Mouse (Mus musculus): ENCODE results near the gene Shld1. TPM values are rescaled to one million over a fixed set of nuclear protein-coding genes. Genes with fewer than 3 reads are reported as not detected.

Shld1 gene
- total and polyA plus RNA-seq, 3 experiments = 8.0 to 8.8 TPM; not detected in 1

GRCm38 (mm10) chr2:132669091-132669490 is 17.6 kb upstream of the Shld1 start:
- H3K4me1 ChIP-seq (ENCODE audit: control insufficient read depth in 1 of 2, insufficient read depth in 2 of 2, low read length in 2 of 2) = no peaks in the 10 kb centered on the region
- no peak overlapping the region for H3K9ac ChIP-seq (ENCODE audit: control insufficient read depth, low read depth, low read length, poor library complexity, severe bottlenecking)
- no peak for TF ChIP-seq MYC (IDR thresholded peaks at IDR 0.05; ENCODE audit: low read depth, low read length)
- no peak for TF ChIP-seq HCFC1 (IDR thresholded peaks at IDR 0.05; ENCODE audit: low read depth, low read length)
- TF ChIP-seq ZMIZ1 (IDR thresholded peaks at IDR 0.05; ENCODE audit: low read depth, low read length) = no peak
- TF ChIP-seq MAZ (IDR thresholded peaks at IDR 0.05; ENCODE audit: low read depth, low read length) = no peak
- no peak for TF ChIP-seq ETS1 (IDR thresholded peaks at IDR 0.05; ENCODE audit: low read depth, low read length)
- TF ChIP-seq MEF2A (IDR thresholded peaks at IDR 0.05; ENCODE audit: extremely low read depth, insufficient replicate concordance, low read depth, low read length, poor library complexity, severe bottlenecking) = no peak
- TF ChIP-seq TCF12 (IDR thresholded peaks at IDR 0.05; ENCODE audit: low read depth, low read length) = no peak
- TF ChIP-seq POLR2AphosphoS5 (IDR thresholded peaks at IDR 0.05; ENCODE audit: borderline replicate concordance, low read depth, low read length) = no peak
- no peak for TF ChIP-seq RAD21 (IDR thresholded peaks at IDR 0.05; ENCODE audit: low read depth, low read length)
- TF ChIP-seq RCOR1 (IDR thresholded peaks at IDR 0.05; ENCODE audit: low read depth, low read length) = no peak
- TF ChIP-seq ZKSCAN1 (IDR thresholded peaks at IDR 0.05; ENCODE audit: low read depth, low read length) = no peak
- TF ChIP-seq GABPA (IDR thresholded peaks at IDR 0.05; ENCODE audit: low read depth, low read length) = no peak
- no peak for TF ChIP-seq NRF1 (IDR thresholded peaks at IDR 0.05; ENCODE audit: insufficient read depth, low read depth, low read length, poor library complexity, severe bottlenecking)
- no peaks in the 10 kb centered on the region for H3K36me3 ChIP-seq (ENCODE audit: control insufficient read depth in 1 of 2, insufficient read depth in 2 of 2, low read length in 2 of 2)
- no peak overlapping the region for H3K4me3 ChIP-seq (ENCODE audit: control insufficient read depth in 1 of 2, insufficient read depth in 1 of 2, low read depth in 2 of 2, low read length in 2 of 2)
- no peaks in the 10 kb centered on the region for H3K27me3 ChIP-seq (ENCODE audit: control insufficient read depth in 1 of 2, insufficient read depth in 2 of 2, low read length in 2 of 2)
- H3K79me2 ChIP-seq (ENCODE audit: control insufficient read depth, insufficient read depth, low read length, poor library complexity) = no peaks in the 10 kb centered on the region
- no peak for DNase-seq (ENCODE audit: low read depth, low spot score)
- no peak overlapping the region for H3K27ac ChIP-seq (ENCODE audit: control insufficient read depth, low read depth, low read length)
- H3K9me3 ChIP-seq (replicated peaks; ENCODE audit: insufficient read depth, low read length) = no peaks in the 10 kb centered on the region

DNA sequence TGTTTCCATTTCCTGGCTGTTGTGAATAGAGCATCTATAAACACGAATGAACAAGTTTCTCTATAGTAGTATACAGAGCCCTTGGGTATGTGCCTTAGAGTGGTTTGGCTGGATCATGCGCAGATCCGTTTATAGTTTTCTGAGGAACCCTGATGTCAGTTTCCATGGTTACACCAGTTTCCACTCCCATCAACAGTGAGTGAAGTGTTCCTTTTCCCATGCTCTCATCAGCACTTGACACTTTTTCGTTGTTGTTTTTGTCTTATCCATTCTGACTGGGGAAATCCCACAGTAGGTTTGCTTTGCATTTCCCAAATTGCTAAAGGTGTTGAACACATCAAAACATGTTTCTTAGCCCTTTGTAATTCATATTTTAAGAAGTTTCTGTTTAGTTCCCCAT is 16.4 kb upstream of the Shld1 start:
- Histone ChIP-seq H3K27me3 (ENCODE audit: control insufficient read depth in 1 of 2, insufficient read depth in 2 of 2, low read length in 2 of 2) (no peaks in the 10 kb centered on the region), H3K36me3 (ENCODE audit: control insufficient read depth in 1 of 2, insufficient read depth in 2 of 2, low read length in 2 of 2) (no peaks in the 10 kb centered on the region), H3K9me3 (replicated peaks; ENCODE audit: insufficient read depth, low read length) (no peaks in the 10 kb centered on the region), H3K9ac (ENCODE audit: control insufficient read depth, low read depth, low read length, poor library complexity, severe bottlenecking) (no peak overlapping the region), H3K4me3 (ENCODE audit: control insufficient read depth in 1 of 2, insufficient read depth in 1 of 2, low read depth in 2 of 2, low read length in 2 of 2) (no peak overlapping the region), H3K4me1 (ENCODE audit: control insufficient read depth in 1 of 2, insufficient read depth in 2 of 2, low read length in 2 of 2) (no peaks in the 10 kb centered on the region), H3K27ac (ENCODE audit: control insufficient read depth, low read depth, low read length) (no peak overlapping the region), H3K79me2 (ENCODE audit: control insufficient read depth, insufficient read depth, low read length, poor library complexity) (no peaks in the 10 kb centered on the region)
- TF ChIP-seq TCF12 (IDR thresholded peaks at IDR 0.05; ENCODE audit: low read depth, low read length) (no peak), EP300 (IDR thresholded peaks at IDR 0.05; ENCODE audit: low read depth in 1 of 2, low read length in 2 of 2) (no peak), UBTF (IDR thresholded peaks at IDR 0.05; ENCODE audit: borderline replicate concordance, insufficient read depth, low read depth, low read length) (no peak), USF2 (IDR thresholded peaks at IDR 0.05; ENCODE audit: borderline replicate concordance in 1 of 2, insufficient read depth in 1 of 2, low read depth in 1 of 2, low read length in 2 of 2) (no peak), SIN3A (IDR thresholded peaks at IDR 0.05; ENCODE audit: low read length) (no peak), BHLHE40 (IDR thresholded peaks at IDR 0.05; ENCODE audit: borderline replicate concordance, low read depth, low read length) (no peak), MXI1 (IDR thresholded peaks at IDR 0.05; ENCODE audit: low read depth, low read length) (no peak), HCFC1 (IDR thresholded peaks at IDR 0.05; ENCODE audit: low read depth, low read length) (no peak), ZNF384 (IDR thresholded peaks at IDR 0.05; ENCODE audit: low read depth, low read length) (no peak)
- DNase-seq (ENCODE audit: low read depth, low spot score) = no peak

Measured in MEL (cell line).